Mouse (Mus musculus) stomach, postnatal 0 days (tissue): ENCODE data around the gene Scd3. TPM values are rescaled to one million over a fixed set of nuclear protein-coding genes. Genes with fewer than 3 reads are reported as not detected.

Experiments
- ATAC-seq: fragments of 200-750 bp; cut with Nextera tagmentation; 2 replicates; pipeline ENCODE4 v1.8.0; 2017; ENCODE audit not compliant: low FRiP score, low TSS enrichment
- DNase-seq: peaks from one replicate; pipeline ENCODE4 v3.0.0-alpha.2; 2016; ENCODE audit warnings: low spot score
- H3K27ac ChIP-seq: fragments of 300-500 bp; sonication (generic); replicated peaks from 2 replicates; pipeline ENCODE4 v1.5.1; 2014; ENCODE audit warnings: mild to moderate bottlenecking, control low read depth
- H3K27me3 ChIP-seq: fragments of 300-500 bp; sonication (generic); 2 replicates; pipeline ENCODE4 v1.6.1; 2014; ENCODE audit warnings: low read length; ENCODE audit not compliant: control insufficient read depth, insufficient read depth
- H3K36me3 ChIP-seq: fragments of 300-500 bp; sonication (generic); 2 replicates; pipeline ENCODE4 v1.6.1; 2014; ENCODE audit warnings: low read length, mixed read lengths; ENCODE audit not compliant: control insufficient read depth, insufficient read depth
- H3K4me1 ChIP-seq: fragments of 300-500 bp; sonication (generic); replicated peaks from 2 replicates; pipeline ENCODE4 v1.6.1; 2014; ENCODE audit warnings: antibody characterized with exemption; ENCODE audit not compliant: control insufficient read depth, insufficient read depth
- H3K4me2 ChIP-seq: fragments of 300-500 bp; sonication (generic); replicated peaks from 2 replicates; pipeline ENCODE4 v1.6.1; 2014; ENCODE audit warnings: low read depth, mild to moderate bottlenecking, control low read depth, moderate library complexity
- H3K4me3 ChIP-seq: fragments of 300-500 bp; sonication (generic); 2 replicates; pipeline ENCODE4 v1.5.1; 2014; ENCODE audit warnings: low read depth, low read length, control low read depth
- H3K9ac ChIP-seq: fragments of 300-500 bp; sonication (generic); 2 replicates; pipeline ENCODE4 v1.6.1; 2014; ENCODE audit warnings: mild to moderate bottlenecking, low read length, control low read depth, mixed read lengths
- H3K9me3 ChIP-seq: fragments of 300-500 bp; sonication (generic); 2 replicates; pipeline ENCODE4 v1.6.1; 2016; ENCODE audit warnings: low read length; ENCODE audit not compliant: control insufficient read depth
- CTCF ChIP-seq: IDR thresholded peaks from 2 replicates; pipeline ENCODE4 v1.5.1; 2016; ENCODE audit warnings: antibody characterized with exemption, low read depth, mild to moderate bottlenecking, moderate library complexity
- EP300 ChIP-seq: optimal IDR thresholded peaks from 2 replicates; pipeline ENCODE3; 2016; ENCODE audit warnings: antibody characterized with exemption
- WGBS: fragments of 180-500 bp; shearing (Covaris S2); extraction: QIAGEN DNeasy Blood & Tissue Kit; methylation state at CpG from one replicate; pipeline ENCODE4 v1.1.7; 2014; 5-methylcytosine and 5-hydroxymethylcytosine counted together
- polyA plus RNA-seq: library from polyadenylated mRNA; unstranded; fragments of >200 nt; fragmentation: Nextera tagmentation; extraction: Ambion mirVana; gene quantifications from 2 replicates; pipeline ENCODE4 v1.2.1, GENCODE M21; 2015

The Scd3 gene
- polyA plus RNA-seq, 1 experiment from 2014 or later, result 0.05 TPM

DNA sequence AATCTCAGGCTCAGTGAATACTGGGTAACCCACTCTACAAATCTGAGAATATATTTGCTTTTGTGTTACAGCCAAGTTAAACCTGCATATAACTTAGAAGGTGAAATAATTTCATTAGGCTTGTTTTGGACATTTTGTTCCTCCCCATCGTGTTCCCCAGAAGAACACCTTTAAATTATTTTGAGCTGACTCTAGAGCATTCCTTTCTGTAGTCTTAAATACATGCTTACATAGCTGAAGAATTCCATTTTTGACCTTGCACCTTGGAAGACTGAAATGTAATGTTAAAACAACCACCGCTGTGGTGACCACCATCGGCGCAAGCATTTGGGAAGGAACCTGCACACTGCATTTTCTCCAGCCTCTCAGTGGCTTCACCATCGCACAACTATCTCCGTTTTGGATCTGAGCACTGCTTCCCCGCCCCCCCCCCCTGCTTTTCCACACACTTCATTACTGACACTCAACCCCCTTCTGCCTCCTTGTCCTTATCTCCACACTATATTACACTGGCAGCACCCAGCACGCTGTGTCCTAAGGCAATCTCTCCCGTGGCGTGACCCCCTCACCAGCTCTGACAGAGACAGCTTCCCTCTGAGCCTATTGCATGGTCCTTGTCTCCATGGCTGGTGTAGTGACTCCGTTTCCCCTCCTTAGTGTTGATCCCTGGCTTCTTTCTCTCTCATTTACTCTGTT, 84.5 kb downstream of the Scd3 start:
- no peaks in the 10 kb centered on the region for H3K27me3 ChIP-seq
- H3K27ac ChIP-seq, result no peak overlapping the region
- H3K9ac ChIP-seq, result no peak overlapping the region
- no peak for ATAC-seq
- no peaks in the 10 kb centered on the region for H3K9me3 ChIP-seq
- H3K4me1 ChIP-seq, result peaks cover 12% of the 10 kb centered on the region
- H3K4me2 ChIP-seq, result no peak overlapping the region
- H3K4me3 ChIP-seq, result no peak overlapping the region
- no peak for TF ChIP-seq EP300
- TF ChIP-seq CTCF, result no peak
- no peaks in the 10 kb centered on the region for H3K36me3 ChIP-seq
- WGBS, result 51% methylated on average over 11 of the region's 11 CpGs
- DNase-seq, result no peak

DNA sequence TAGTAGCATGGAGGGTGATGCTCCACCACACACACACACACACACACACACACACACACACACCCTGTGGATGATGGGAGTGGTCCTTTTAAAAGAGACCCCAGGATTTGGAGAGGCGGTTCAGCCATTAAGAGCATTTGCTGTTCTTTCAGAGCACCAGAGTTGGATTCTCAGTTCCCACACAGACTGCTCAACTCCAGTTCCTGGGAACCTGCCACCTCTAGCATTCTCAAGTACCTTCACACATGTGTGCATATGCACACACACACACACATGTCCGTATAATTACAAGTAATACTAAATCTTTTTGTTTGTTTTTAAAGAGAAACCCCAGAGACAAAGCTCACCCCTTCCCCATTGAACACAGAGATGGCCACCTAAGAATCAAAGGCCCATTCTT, 89.0 kb downstream of the Scd3 start:
- no peak for ATAC-seq
- no peak overlapping the region for H3K9ac ChIP-seq
- no peak overlapping the region for H3K27ac ChIP-seq
- H3K4me1 ChIP-seq, result peaks cover 2% of the 10 kb centered on the region; the same call in 1 of the 2 replicates
- no peak for DNase-seq
- no peaks in the 10 kb centered on the region for H3K9me3 ChIP-seq
- TF ChIP-seq CTCF (no peak), EP300 (no peak)
- H3K4me3 ChIP-seq, result no peak overlapping the region
- no peak overlapping the region for H3K4me2 ChIP-seq
- WGBS, result 89% methylated on average over 2 of the region's 2 CpGs
- no peaks in the 10 kb centered on the region for H3K27me3 ChIP-seq
- peaks cover 4% of the 10 kb centered on the region; the same call in 1 of the 2 replicates for H3K36me3 ChIP-seq

DNA sequence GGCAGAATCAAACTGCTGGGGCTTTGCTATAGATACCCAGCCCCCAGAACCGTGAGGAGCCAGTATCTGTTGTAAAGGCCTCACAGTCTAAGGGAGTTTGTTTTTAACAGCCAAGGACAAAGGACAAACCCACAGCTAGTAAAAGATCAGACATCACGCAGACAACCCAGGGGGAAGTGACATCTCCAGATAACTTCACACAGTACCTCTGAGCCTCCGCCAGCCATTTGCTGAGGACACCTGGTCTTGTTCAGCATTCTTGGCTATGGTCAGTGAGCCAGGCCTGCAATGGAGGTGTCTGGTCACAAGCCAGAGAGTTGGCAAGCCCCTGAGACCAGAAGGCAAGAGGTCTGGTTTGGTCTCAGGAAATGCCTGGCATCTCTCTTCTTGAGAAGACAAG, 89.4 kb downstream of the Scd3 start:
- no peaks in the 10 kb centered on the region for H3K9me3 ChIP-seq
- ATAC-seq (no peak), DNase-seq (no peak)
- no peak overlapping the region; the same call in 1 of the 2 replicates for H3K27ac ChIP-seq
- peaks cover 4% of the 10 kb centered on the region; the same call in 1 of the 2 replicates for H3K36me3 ChIP-seq
- H3K4me3 ChIP-seq, result no peak overlapping the region
- no peak for TF ChIP-seq CTCF
- no peak for TF ChIP-seq EP300
- peaks cover 2% of the 10 kb centered on the region; the same call in 1 of the 2 replicates for H3K4me1 ChIP-seq
- WGBS, result 73% methylated on average over 3 of the region's 3 CpGs
- no peaks in the 10 kb centered on the region for H3K27me3 ChIP-seq
- H3K9ac ChIP-seq, result no peak overlapping the region
- no peak overlapping the region for H3K4me2 ChIP-seq

DNA sequence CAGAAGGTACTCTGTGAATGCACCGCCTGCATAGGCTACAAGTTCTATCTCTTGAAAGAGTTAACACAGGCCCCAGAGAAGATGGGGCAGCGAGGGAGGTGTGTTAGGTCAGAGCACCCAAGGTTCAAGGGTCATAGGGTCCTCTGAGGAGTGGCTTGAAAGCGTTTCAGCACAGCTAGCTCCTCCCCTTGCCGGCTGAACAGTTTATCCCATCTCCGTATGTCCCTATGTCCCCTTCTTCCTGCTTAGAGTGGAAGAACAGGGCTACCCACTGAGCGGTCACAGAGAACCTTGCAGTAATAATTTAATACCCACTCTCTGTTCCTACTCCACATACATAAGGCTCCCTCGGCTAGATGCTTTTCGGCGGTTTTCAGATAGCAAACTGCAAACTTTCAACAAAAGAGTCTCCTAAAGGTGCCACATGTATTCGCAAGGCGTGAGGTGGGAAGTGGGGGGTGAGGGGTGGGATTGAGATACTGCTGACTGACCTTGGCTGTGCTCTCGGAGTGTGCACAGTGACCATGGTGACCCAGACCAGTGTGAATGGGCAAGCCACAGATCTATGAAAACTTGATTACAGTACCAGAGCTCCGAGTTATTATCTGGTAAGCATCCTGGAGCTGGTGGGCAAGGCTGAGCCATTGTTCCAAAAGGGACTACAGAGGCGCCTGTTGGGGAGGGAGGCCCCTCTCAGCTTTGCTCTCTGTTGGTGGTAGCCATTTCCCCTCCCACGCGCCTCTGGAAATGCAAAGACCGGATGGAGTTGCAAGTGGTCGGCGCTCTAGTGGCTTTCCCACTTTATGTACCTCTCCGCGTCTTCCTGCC, 90.1 kb downstream of the Scd3 start, which contains the start of gene Scd2:
Scd2 (plus strand) TSS at position 734 of the 828 bp plus-strand sequence.
- peak within 1 kb of the TSS; percentile 64 for H3K9ac ChIP-seq
- H3K36me3 ChIP-seq, result peaks cover 9% of the 10 kb centered on the region; the same call in 1 of the 2 replicates
- H3K9me3 ChIP-seq, result no peaks in the 10 kb centered on the region
- no peak for TF ChIP-seq CTCF
- TF ChIP-seq EP300, result no peak
- H3K4me1 ChIP-seq, result peaks cover 7% of the 10 kb centered on the region; the same call in 1 of the 2 replicates
- ATAC-seq (peak; percentile 6; the same call in 1 of the 2 replicates), DNase-seq (no peak)
- H3K27ac ChIP-seq, result peak within 1 kb of the TSS; percentile 92
- no peaks in the 10 kb centered on the region for H3K27me3 ChIP-seq
- peak within 1 kb of the TSS; percentile 75 for H3K4me2 ChIP-seq
- H3K4me3 ChIP-seq, result peak within 1 kb of the TSS; percentile 71
- 5% methylated on average over 21 of the region's 21 CpGs for WGBS

Other genes starting within 250 kb of the Scd3 start
- gene Cpn1, start 216.7 kb upstream of the Scd3 start, polyA plus RNA-seq, result 45.3 and 47.4 TPM in 2 replicates
- 5.5 and 5.6 TPM in 2 replicates for gene Cyp2c23, start 174.1 kb upstream of the Scd3 start, polyA plus RNA-seq
- 36.6 and 40.1 TPM in 2 replicates for gene Erlin1, start 133.5 kb upstream of the Scd3 start, polyA plus RNA-seq
- 21.3 and 23.7 TPM in 2 replicates for gene Chuk, start 95.8 kb upstream of the Scd3 start, polyA plus RNA-seq
- gene Cwf19l1, start 67.4 kb upstream of the Scd3 start, polyA plus RNA-seq, result 13.0 and 13.6 TPM in 2 replicates
- 54.3 and 60.3 TPM in 2 replicates for gene Bloc1s2, start 56.8 kb upstream of the Scd3 start, polyA plus RNA-seq
- not detected in 2 replicates for gene Pkd2l1, start 10.8 kb upstream of the Scd3 start, polyA plus RNA-seq
- 29.5 and 34.0 TPM in 2 replicates for gene Scd2, start 90.4 kb downstream of the Scd3 start, polyA plus RNA-seq
- 0.08 TPM in 1 of 2 replicates, not detected in the other for gene Scd4, start 129.8 kb downstream of the Scd3 start, polyA plus RNA-seq
- 1.3 and 1.7 TPM in 2 replicates for gene Scd1, start 204.6 kb downstream of the Scd3 start, polyA plus RNA-seq